Mouse (Mus musculus): Measurements from ENCODE around the gene Lrrk1. TPM values are rescaled to one million over a fixed set of nuclear protein-coding genes. Genes with fewer than 3 reads are reported as not detected.

Gene Lrrk1
- polyA plus RNA-seq, 1 experiment from 2014 or later, result 6.4 TPM

GRCm38 (mm10) chr7:66307791-66308190 is 80.4 kb downstream of the Lrrk1 start:
- Histone ChIP-seq H3K9ac (ENCODE audit: low read length) (no peak overlapping the region), H3K4me2 (ENCODE audit: low read length) (no peak overlapping the region), H3K4me1 (ENCODE audit: control insufficient read depth in 2 of 2, insufficient read depth in 2 of 2, low read length in 2 of 2) (peaks cover 10 to 16% of the 10 kb centered on the region in 2 experiments), H3K27ac (replicated peaks in 1 of 2; ENCODE audit: control insufficient read depth in 1 of 2, insufficient read depth in 1 of 2, low read depth in 2 of 2, low read length in 2 of 2) (no peak overlapping the region), H3K27me3 (ENCODE audit: control insufficient read depth, insufficient read depth, low read length) (no peaks in the 10 kb centered on the region; the same call in 1 of the 2 replicates), H3K4me3 (ENCODE audit: control insufficient read depth in 1 of 2, insufficient read depth in 1 of 2, low read depth in 1 of 2, low read length in 2 of 2) (no peak overlapping the region), H3K36me3 (ENCODE audit: control insufficient read depth, insufficient read depth, low read length) (peaks cover 20% of the 10 kb centered on the region), H3K9me3 (ENCODE audit: control insufficient read depth, low read length) (no peaks in the 10 kb centered on the region)
- WGBS, result 78% methylated on average over 2 of the region's 2 CpGs
- ATAC-seq (ENCODE audit: insufficient number of reproducible peaks, insufficient read depth, low FRiP score, low read depth), result no peak

- no peaks in the 10 kb centered on the region; the same call in 1 of the 2 replicates for H3K27me3 ChIP-seq (ENCODE audit: control insufficient read depth, insufficient read depth, low read length)
- H3K9ac ChIP-seq (ENCODE audit: low read length), result no peak overlapping the region
- no peak overlapping the region for H3K4me2 ChIP-seq (ENCODE audit: low read length)
- WGBS, result 86% methylated on average over 16 of the region's 16 CpGs
- peaks cover 10 to 16% of the 10 kb centered on the region in 2 experiments for H3K4me1 ChIP-seq (ENCODE audit: control insufficient read depth in 2 of 2, insufficient read depth in 2 of 2, low read length in 2 of 2)
- peak overlapping the region; percentile 41 to 53; a peak in 3 of 4 replicates for H3K27ac ChIP-seq (replicated peaks in 1 of 2; ENCODE audit: control insufficient read depth in 1 of 2, insufficient read depth in 1 of 2, low read depth in 2 of 2, low read length in 2 of 2)
- no peak for ATAC-seq (ENCODE audit: insufficient number of reproducible peaks, insufficient read depth, low FRiP score, low read depth)
- no peak overlapping the region for H3K4me3 ChIP-seq (ENCODE audit: control insufficient read depth in 1 of 2, insufficient read depth in 1 of 2, low read depth in 1 of 2, low read length in 2 of 2)
- peaks cover 23% of the 10 kb centered on the region for H3K36me3 ChIP-seq (ENCODE audit: control insufficient read depth, insufficient read depth, low read length)
- no peaks in the 10 kb centered on the region for H3K9me3 ChIP-seq (ENCODE audit: control insufficient read depth, low read length)
Observed at GRCm38 (mm10) chr7:66305714-66306198, 82.4 kb downstream of the Lrrk1 start.

- Histone ChIP-seq H3K27me3 (ENCODE audit: control insufficient read depth, insufficient read depth, low read length) (no peaks in the 10 kb centered on the region; the same call in 1 of the 2 replicates), H3K4me1 (ENCODE audit: control insufficient read depth in 2 of 2, insufficient read depth in 2 of 2, low read length in 2 of 2) (peaks cover 10 to 16% of the 10 kb centered on the region in 2 experiments), H3K27ac (replicated peaks in 1 of 2; ENCODE audit: control insufficient read depth in 1 of 2, insufficient read depth in 1 of 2, low read depth in 2 of 2, low read length in 2 of 2) (peak overlapping the region; percentile 41 to 53; a peak in 3 of 4 replicates), H3K9ac (ENCODE audit: low read length) (no peak overlapping the region), H3K9me3 (ENCODE audit: control insufficient read depth, low read length) (no peaks in the 10 kb centered on the region), H3K36me3 (ENCODE audit: control insufficient read depth, insufficient read depth, low read length) (peaks cover 23% of the 10 kb centered on the region), H3K4me3 (ENCODE audit: control insufficient read depth in 1 of 2, insufficient read depth in 1 of 2, low read depth in 1 of 2, low read length in 2 of 2) (no peak overlapping the region), H3K4me2 (ENCODE audit: low read length) (no peak overlapping the region)
- 81% methylated on average over 8 of the region's 8 CpGs for WGBS
- ATAC-seq (ENCODE audit: insufficient number of reproducible peaks, insufficient read depth, low FRiP score, low read depth), result no peak
Observed at GRCm38 (mm10) chr7:66304993-66305713, 83.0 kb downstream of the Lrrk1 start.

GRCm38 (mm10) chr7:66303922-66304660 is 84.1 kb downstream of the Lrrk1 start:
- Histone ChIP-seq H3K4me3 (ENCODE audit: control insufficient read depth in 1 of 2, insufficient read depth in 1 of 2, low read depth in 1 of 2, low read length in 2 of 2) (no peak overlapping the region), H3K4me2 (ENCODE audit: low read length) (no peak overlapping the region), H3K9ac (ENCODE audit: low read length) (no peak overlapping the region), H3K4me1 (ENCODE audit: control insufficient read depth in 2 of 2, insufficient read depth in 2 of 2, low read length in 2 of 2) (peaks cover 6 to 7% of the 10 kb centered on the region in 2 experiments), H3K36me3 (ENCODE audit: control insufficient read depth, insufficient read depth, low read length) (peaks cover 23% of the 10 kb centered on the region), H3K27me3 (ENCODE audit: control insufficient read depth, insufficient read depth, low read length) (no peaks in the 10 kb centered on the region; the same call in 1 of the 2 replicates), H3K27ac (replicated peaks in 1 of 2; ENCODE audit: control insufficient read depth in 1 of 2, insufficient read depth in 1 of 2, low read depth in 2 of 2, low read length in 2 of 2) (no peak overlapping the region), H3K9me3 (ENCODE audit: control insufficient read depth, low read length) (no peaks in the 10 kb centered on the region)
- ATAC-seq (ENCODE audit: insufficient number of reproducible peaks, insufficient read depth, low FRiP score, low read depth), result no peak
- 86% methylated on average over 14 of the region's 14 CpGs for WGBS

GRCm38 (mm10) chr7:66301486-66301885 is 86.7 kb downstream of the Lrrk1 start:
- H3K27ac ChIP-seq (replicated peaks in 1 of 2; ENCODE audit: control insufficient read depth in 1 of 2, insufficient read depth in 1 of 2, low read depth in 2 of 2, low read length in 2 of 2), result no peak overlapping the region
- H3K4me3 ChIP-seq (ENCODE audit: control insufficient read depth in 1 of 2, insufficient read depth in 1 of 2, low read depth in 1 of 2, low read length in 2 of 2), result no peak overlapping the region
- peaks cover 18% of the 10 kb centered on the region for H3K36me3 ChIP-seq (ENCODE audit: control insufficient read depth, insufficient read depth, low read length)
- H3K9ac ChIP-seq (ENCODE audit: low read length), result no peak overlapping the region
- H3K4me2 ChIP-seq (ENCODE audit: low read length), result no peak overlapping the region
- no peak for ATAC-seq (ENCODE audit: insufficient number of reproducible peaks, insufficient read depth, low FRiP score, low read depth)
- no peaks in the 10 kb centered on the region for H3K9me3 ChIP-seq (ENCODE audit: control insufficient read depth, low read length)
- H3K4me1 ChIP-seq (ENCODE audit: control insufficient read depth in 2 of 2, insufficient read depth in 2 of 2, low read length in 2 of 2), result no peaks in the 10 kb centered on the region
- no peaks in the 10 kb centered on the region; the same call in 1 of the 2 replicates for H3K27me3 ChIP-seq (ENCODE audit: control insufficient read depth, insufficient read depth, low read length)
- 84% methylated on average over 4 of the region's 4 CpGs for WGBS

GRCm38 (mm10) chr7:66300680-66301079 is 87.5 kb downstream of the Lrrk1 start:
- no peak overlapping the region for H3K9ac ChIP-seq (ENCODE audit: low read length)
- no peak overlapping the region for H3K4me3 ChIP-seq (ENCODE audit: control insufficient read depth in 1 of 2, insufficient read depth in 1 of 2, low read depth in 1 of 2, low read length in 2 of 2)
- H3K9me3 ChIP-seq (ENCODE audit: control insufficient read depth, low read length), result no peaks in the 10 kb centered on the region
- 5% methylated on average over 5 of the region's 5 CpGs for WGBS
- no peaks in the 10 kb centered on the region for H3K27me3 ChIP-seq (ENCODE audit: control insufficient read depth, insufficient read depth, low read length)
- no peaks in the 10 kb centered on the region for H3K4me1 ChIP-seq (ENCODE audit: control insufficient read depth in 2 of 2, insufficient read depth in 2 of 2, low read length in 2 of 2)
- 0 out of 2 replicates have a peak, but pooled peaks have one; percentile 43 for ATAC-seq (ENCODE audit: insufficient number of reproducible peaks, insufficient read depth, low FRiP score, low read depth)
- no peak overlapping the region for H3K27ac ChIP-seq (replicated peaks in 1 of 2; ENCODE audit: control insufficient read depth in 1 of 2, insufficient read depth in 1 of 2, low read depth in 2 of 2, low read length in 2 of 2)
- no peak overlapping the region for H3K4me2 ChIP-seq (ENCODE audit: low read length)
- peaks cover 18% of the 10 kb centered on the region for H3K36me3 ChIP-seq (ENCODE audit: control insufficient read depth, insufficient read depth, low read length)

GRCm38 (mm10) chr7:66297656-66298021 is 90.5 kb downstream of the Lrrk1 start:
- H3K4me3 ChIP-seq (ENCODE audit: control insufficient read depth in 1 of 2, insufficient read depth in 1 of 2, low read depth in 1 of 2, low read length in 2 of 2), result no peak overlapping the region
- no peak overlapping the region for H3K9ac ChIP-seq (ENCODE audit: low read length)
- peaks cover 23% of the 10 kb centered on the region for H3K36me3 ChIP-seq (ENCODE audit: control insufficient read depth, insufficient read depth, low read length)
- no peak overlapping the region for H3K27ac ChIP-seq (replicated peaks in 1 of 2; ENCODE audit: control insufficient read depth in 1 of 2, insufficient read depth in 1 of 2, low read depth in 2 of 2, low read length in 2 of 2)
- no peaks in the 10 kb centered on the region for H3K9me3 ChIP-seq (ENCODE audit: control insufficient read depth, low read length)
- ATAC-seq (ENCODE audit: insufficient number of reproducible peaks, insufficient read depth, low FRiP score, low read depth), result no peak
- WGBS, result 75% methylated on average over 9 of the region's 9 CpGs
- peaks cover 0 to 3% of the 10 kb centered on the region in 2 experiments; a peak in 2 of 4 replicates for H3K4me1 ChIP-seq (ENCODE audit: control insufficient read depth in 2 of 2, insufficient read depth in 2 of 2, low read length in 2 of 2)
- H3K4me2 ChIP-seq (ENCODE audit: low read length), result no peak overlapping the region
- no peaks in the 10 kb centered on the region for H3K27me3 ChIP-seq (ENCODE audit: control insufficient read depth, insufficient read depth, low read length)

Measured in heart, embryonic 14.5 days (tissue).